Mouse (Mus musculus): ENCODE measurements around the gene Nelfe. TPM values are rescaled to one million over a fixed set of nuclear protein-coding genes. Genes with fewer than 3 reads are reported as not detected.
"Not testable (repeated sequence)": the region's sequence is repeated elsewhere in the genome, so short reads cannot be mapped to it uniquely, and the experiment has no call there.

Nelfe gene
- polyA plus RNA-seq, 1 experiment from 2014 or later, result 74.0 TPM

GRCm38 (mm10) chr17:34896366-34896765, 46.2 kb downstream of the Nelfe start:
- Histone ChIP-seq H3K27me3 (ENCODE audit: control insufficient read depth, insufficient read depth, low read length) (no peaks in the 10 kb centered on the region), H3K9me3 (ENCODE audit: control insufficient read depth, low read length) (no peaks in the 10 kb centered on the region), H3K9ac (peak overlapping the region; percentile 89; the same call in 1 of the 2 replicates), H3K27ac (no peak overlapping the region), H3K4me3 (replicated peaks; ENCODE audit: low read length) (peak overlapping the region; percentile 75), H3K36me3 (replicated peaks; ENCODE audit: control insufficient read depth, insufficient read depth) (peaks cover 17% of the 10 kb centered on the region), H3K4me1 (replicated peaks; ENCODE audit: control insufficient read depth, insufficient read depth, low read length) (peaks cover 38% of the 10 kb centered on the region), H3K4me2 (replicated peaks) (peak overlapping the region; percentile 79)
- WGBS, result 87% methylated on average over 17 of the region's 17 CpGs
- no peak for ATAC-seq (ENCODE audit: low FRiP score)
- DNase-seq (ENCODE audit: low spot score), result no peak

GRCm38 (mm10) chr17:34897373-34898159, 47.4 kb downstream of the Nelfe start:
- H3K36me3 ChIP-seq (replicated peaks; ENCODE audit: control insufficient read depth, insufficient read depth), result peaks cover 26% of the 10 kb centered on the region
- H3K4me1 ChIP-seq (replicated peaks; ENCODE audit: control insufficient read depth, insufficient read depth, low read length), result peaks cover 38% of the 10 kb centered on the region
- peak overlapping the region; percentile 93 for H3K4me2 ChIP-seq (replicated peaks)
- peak overlapping the region; percentile 93 for H3K4me3 ChIP-seq (replicated peaks; ENCODE audit: low read length)
- ATAC-seq (ENCODE audit: low FRiP score) (no peak), DNase-seq (ENCODE audit: low spot score) (peak; percentile 36)
- H3K27me3 ChIP-seq (ENCODE audit: control insufficient read depth, insufficient read depth, low read length), result no peaks in the 10 kb centered on the region
- H3K9me3 ChIP-seq (ENCODE audit: control insufficient read depth, low read length), result no peaks in the 10 kb centered on the region
- H3K27ac ChIP-seq, result peak overlapping the region; percentile 97
- WGBS, result 18% methylated on average over 10 of the region's 10 CpGs
- peak overlapping the region; percentile 98 for H3K9ac ChIP-seq

GRCm38 (mm10) chr17:34898160-34898586, 48.0 kb downstream of the Nelfe start, which contains the start of the genes C2 and Ehmt2:
C2 (minus strand) TSS chr17:34898265.
Ehmt2 (plus strand) TSS chr17:34898469.
- ATAC-seq (ENCODE audit: low FRiP score), result peak; percentile 34; the same call in 1 of the 2 replicates
- H3K27ac ChIP-seq, result peak within 1 kb of the TSS; percentile 97
- under 1% methylated on average over 29 of the region's 44 CpGs for WGBS

GRCm38 (mm10) chr17:34898706-34899052, 48.5 kb downstream of the Nelfe start:
- peaks cover 38% of the 10 kb centered on the region for H3K4me1 ChIP-seq (replicated peaks; ENCODE audit: control insufficient read depth, insufficient read depth, low read length)
- no peaks in the 10 kb centered on the region for H3K9me3 ChIP-seq (ENCODE audit: control insufficient read depth, low read length)
- ATAC-seq (ENCODE audit: low FRiP score), result no peak

More at GRCm38 (mm10) chr17:34898160-34898586, 48.0 kb downstream of the Nelfe start, which contains the start of the genes C2 and Ehmt2:
- Histone ChIP-seq H3K4me2 (replicated peaks) (peak within 1 kb of the TSS; percentile 93), H3K27me3 (ENCODE audit: control insufficient read depth, insufficient read depth, low read length) (no peaks in the 10 kb centered on the region), H3K36me3 (replicated peaks; ENCODE audit: control insufficient read depth, insufficient read depth) (peaks cover 32% of the 10 kb centered on the region), H3K4me3 (replicated peaks; ENCODE audit: low read length) (peak within 1 kb of the TSS; percentile 93), H3K9ac (peak within 1 kb of the TSS; percentile 98), H3K9me3 (ENCODE audit: control insufficient read depth, low read length) (no peaks in the 10 kb centered on the region), H3K4me1 (replicated peaks; ENCODE audit: control insufficient read depth, insufficient read depth, low read length) (peaks cover 38% of the 10 kb centered on the region)
- peak; percentile 78 for DNase-seq (ENCODE audit: low spot score)

GRCm38 (mm10) chr17:34899053-34899889, 49.1 kb downstream of the Nelfe start:
- Histone ChIP-seq H3K4me2 (replicated peaks) (peak overlapping the region; percentile 93), H3K36me3 (replicated peaks; ENCODE audit: control insufficient read depth, insufficient read depth) (peaks cover 43% of the 10 kb centered on the region), H3K4me1 (replicated peaks; ENCODE audit: control insufficient read depth, insufficient read depth, low read length) (peaks cover 38% of the 10 kb centered on the region), H3K9me3 (ENCODE audit: control insufficient read depth, low read length) (no peaks in the 10 kb centered on the region), H3K9ac (peak overlapping the region; percentile 98), H3K4me3 (replicated peaks; ENCODE audit: low read length) (peak overlapping the region; percentile 93), H3K27ac (peak overlapping the region; percentile 97), H3K27me3 (ENCODE audit: control insufficient read depth, insufficient read depth, low read length) (no peaks in the 10 kb centered on the region)
- DNase-seq (ENCODE audit: low spot score), result no peak
- ATAC-seq (ENCODE audit: low FRiP score), result peak; percentile 6; the same call in 1 of the 2 replicates
- WGBS, result under 1% methylated on average over 35 of the region's 45 CpGs

More at GRCm38 (mm10) chr17:34898706-34899052, 48.5 kb downstream of the Nelfe start:
- Histone ChIP-seq H3K27me3 (ENCODE audit: control insufficient read depth, insufficient read depth, low read length) (no peaks in the 10 kb centered on the region), H3K4me2 (replicated peaks) (peak overlapping the region; percentile 93), H3K36me3 (replicated peaks; ENCODE audit: control insufficient read depth, insufficient read depth) (peaks cover 37% of the 10 kb centered on the region), H3K27ac (peak overlapping the region; percentile 97), H3K9ac (peak overlapping the region; percentile 98), H3K4me3 (replicated peaks; ENCODE audit: low read length) (peak overlapping the region; percentile 93)
- peak; percentile 40 for DNase-seq (ENCODE audit: low spot score)
- 0% methylated on average over 13 of the region's 47 CpGs for WGBS

- Histone ChIP-seq H3K4me2 (replicated peaks) (peak overlapping the region; percentile 93), H3K4me1 (replicated peaks; ENCODE audit: control insufficient read depth, insufficient read depth, low read length) (peaks cover 38% of the 10 kb centered on the region), H3K9me3 (ENCODE audit: control insufficient read depth, low read length) (no peaks in the 10 kb centered on the region), H3K36me3 (replicated peaks; ENCODE audit: control insufficient read depth, insufficient read depth) (peaks cover 49% of the 10 kb centered on the region), H3K27ac (peak overlapping the region; percentile 97; the same call in 1 of the 2 replicates), H3K4me3 (replicated peaks; ENCODE audit: low read length) (peak overlapping the region; percentile 93), H3K27me3 (ENCODE audit: control insufficient read depth, insufficient read depth, low read length) (no peaks in the 10 kb centered on the region), H3K9ac (peak overlapping the region; percentile 98)
- ATAC-seq (ENCODE audit: low FRiP score) (no peak), DNase-seq (ENCODE audit: low spot score) (no peak)
- WGBS, result 1% methylated on average over 5 of the region's 5 CpGs
Observed at GRCm38 (mm10) chr17:34899890-34900243, 49.7 kb downstream of the Nelfe start.

GRCm38 (mm10) chr17:34900826-34901225, 50.6 kb downstream of the Nelfe start:
- Histone ChIP-seq H3K4me2 (replicated peaks) (peak overlapping the region; percentile 93; the same call in 1 of the 2 replicates), H3K4me1 (replicated peaks; ENCODE audit: control insufficient read depth, insufficient read depth, low read length) (peaks cover 30% of the 10 kb centered on the region), H3K36me3 (replicated peaks; ENCODE audit: control insufficient read depth, insufficient read depth) (peaks cover 58% of the 10 kb centered on the region)
- not testable (repeated sequence) for ATAC-seq (ENCODE audit: low FRiP score); H3K9me3 ChIP-seq (ENCODE audit: control insufficient read depth, low read length); H3K27ac ChIP-seq; DNase-seq (ENCODE audit: low spot score); H3K4me3 ChIP-seq (replicated peaks; ENCODE audit: low read length); H3K9ac ChIP-seq; H3K27me3 ChIP-seq (ENCODE audit: control insufficient read depth, insufficient read depth, low read length)

GRCm38 (mm10) chr17:34901948-34902347, 51.8 kb downstream of the Nelfe start:
- H3K4me2 ChIP-seq (replicated peaks); ATAC-seq (ENCODE audit: low FRiP score): not testable (repeated sequence)
- 95% methylated on average over 8 of the region's 10 CpGs for WGBS

GRCm38 (mm10) chr17:34902895-34903294, 52.7 kb downstream of the Nelfe start:
- no peak overlapping the region for H3K4me3 ChIP-seq (replicated peaks; ENCODE audit: low read length)
- WGBS, result 91% methylated on average over 9 of the region's 9 CpGs
- no peak overlapping the region for H3K27ac ChIP-seq
- H3K4me1 ChIP-seq (replicated peaks; ENCODE audit: control insufficient read depth, insufficient read depth, low read length), result peaks cover 10% of the 10 kb centered on the region; the same call in 1 of the 2 replicates
- ATAC-seq (ENCODE audit: low FRiP score) (no peak), DNase-seq (ENCODE audit: low spot score) (no peak)
- H3K4me2 ChIP-seq (replicated peaks), result no peak overlapping the region
- H3K9me3 ChIP-seq (ENCODE audit: control insufficient read depth, low read length), result no peaks in the 10 kb centered on the region
- H3K9ac ChIP-seq, result no peak overlapping the region
- H3K27me3 ChIP-seq (ENCODE audit: control insufficient read depth, insufficient read depth, low read length), result no peaks in the 10 kb centered on the region
- H3K36me3 ChIP-seq (replicated peaks; ENCODE audit: control insufficient read depth, insufficient read depth), result peaks cover 71% of the 10 kb centered on the region

More at GRCm38 (mm10) chr17:34901948-34902347, 51.8 kb downstream of the Nelfe start:
- not testable (repeated sequence) for H3K4me3 ChIP-seq (replicated peaks; ENCODE audit: low read length); H3K27me3 ChIP-seq (ENCODE audit: control insufficient read depth, insufficient read depth, low read length); H3K9me3 ChIP-seq (ENCODE audit: control insufficient read depth, low read length); DNase-seq (ENCODE audit: low spot score); H3K27ac ChIP-seq; H3K9ac ChIP-seq
- Histone ChIP-seq H3K4me1 (replicated peaks; ENCODE audit: control insufficient read depth, insufficient read depth, low read length) (peaks cover 19% of the 10 kb centered on the region), H3K36me3 (replicated peaks; ENCODE audit: control insufficient read depth, insufficient read depth) (peaks cover 61% of the 10 kb centered on the region)

All from hindbrain, embryonic 14.5 days (tissue).